Mouse (Mus musculus): ENCODE data around the gene Pde4c.

The Pde4c gene

DNA sequence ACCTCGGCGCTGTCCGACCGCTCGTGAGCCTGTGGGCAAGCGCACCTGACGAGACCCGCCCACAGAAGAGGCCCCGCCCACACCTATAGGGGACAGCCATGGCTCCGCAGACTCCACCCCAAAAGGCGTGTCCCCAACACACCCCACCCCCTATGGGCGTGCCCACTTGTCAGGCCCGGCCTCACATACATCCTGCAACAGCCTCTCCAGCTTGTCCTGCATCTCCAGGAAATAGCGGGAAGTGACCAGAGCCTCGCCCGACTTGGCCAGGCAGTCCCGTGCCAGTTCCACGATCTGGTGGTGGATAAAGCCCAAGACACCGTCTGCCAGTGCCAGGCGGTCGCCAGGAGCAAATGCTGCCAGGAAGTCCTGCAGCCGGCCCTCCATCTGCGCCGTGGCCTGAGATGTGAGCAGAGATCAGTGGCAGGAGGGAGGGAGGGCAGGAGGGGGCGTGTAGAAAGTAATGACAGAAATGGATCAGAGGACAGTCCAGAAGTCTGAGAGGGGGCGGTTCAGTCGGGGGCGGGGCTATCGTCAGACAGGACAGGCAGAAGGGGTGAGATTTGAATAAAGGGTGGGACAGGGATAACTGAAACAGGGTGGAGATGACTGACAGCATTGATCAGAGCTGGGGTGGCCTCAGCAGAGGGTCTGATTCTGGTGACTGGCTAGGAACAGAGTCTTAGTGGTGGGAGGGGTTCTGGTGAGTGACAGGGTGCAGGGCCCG is 64.6 kb downstream of the Pde4c start:
- DNase-seq (ENCODE audit: low spot score in 2 of 2) = no peak

- DNase-seq (ENCODE audit: low spot score in 2 of 2) = no peak
Observed at GRCm38 (mm10) chr8:70789046-70789445, 65.5 kb downstream of the Pde4c start.

GRCm38 (mm10) chr8:70790846-70791245 is 67.3 kb downstream of the Pde4c start:
- DNase-seq (ENCODE audit: low spot score in 2 of 2) = no peak

DNA sequence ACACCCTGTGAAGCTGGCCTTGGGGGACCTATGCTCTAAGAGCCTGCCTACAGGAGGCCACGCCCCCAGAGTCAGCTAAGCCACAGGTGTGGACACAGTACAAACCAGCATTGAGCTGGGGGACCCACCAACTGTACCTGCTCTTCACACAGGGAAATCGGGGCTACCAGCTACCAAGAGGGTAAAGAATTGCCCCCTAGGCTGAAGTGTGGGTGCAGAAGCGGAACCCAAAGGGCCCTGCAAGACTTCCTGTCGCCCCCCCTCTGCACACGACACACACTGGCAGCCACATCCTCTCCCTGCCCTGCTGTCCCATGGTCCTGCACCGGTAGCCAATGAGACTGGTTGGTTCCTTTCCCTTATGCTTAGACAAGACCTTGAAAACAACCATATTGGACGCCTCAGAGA is 67.8 kb downstream of the Pde4c start:
- DNase-seq (ENCODE audit: low spot score in 2 of 2) = peak in 1 of 2 experiments; percentile 79

DNA sequence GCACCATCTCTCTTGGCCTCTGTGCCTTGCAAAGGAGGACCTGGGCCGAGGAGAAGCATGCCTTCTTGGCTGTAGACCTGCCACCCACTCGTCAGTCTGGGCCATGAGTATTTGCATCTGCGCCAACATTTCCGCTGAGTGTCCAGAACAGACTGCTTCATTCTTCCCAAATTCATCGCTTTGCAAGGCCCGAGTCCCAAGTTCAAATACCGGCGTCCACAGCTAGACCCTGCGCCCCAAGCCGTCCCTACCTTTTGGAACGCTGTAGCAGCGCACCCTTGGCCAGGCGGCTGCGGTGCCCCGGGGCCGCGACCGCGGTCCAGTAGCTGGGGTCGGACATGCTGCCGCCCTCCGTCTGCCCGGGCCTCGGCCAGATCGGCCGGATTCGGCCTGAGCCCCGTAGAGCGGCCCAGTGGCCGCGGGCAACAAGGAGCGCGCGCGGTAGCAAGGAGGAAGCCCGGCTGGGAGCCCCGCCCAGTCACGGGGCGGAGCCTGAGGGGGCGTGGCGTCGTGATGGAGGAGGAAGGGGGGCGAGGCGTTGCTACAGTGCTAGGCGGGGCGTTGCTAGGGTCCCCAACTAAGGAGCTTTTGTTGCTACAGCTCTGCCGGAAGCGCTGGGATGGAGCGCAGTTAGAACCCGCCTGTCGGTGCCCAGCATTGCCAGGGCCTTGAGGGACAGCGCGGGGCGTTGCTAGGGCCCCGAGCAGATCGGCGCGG is 68.6 kb downstream of the Pde4c start:
- peak; percentile 96 to 97 for DNase-seq (ENCODE audit: low spot score in 2 of 2)

DNA sequence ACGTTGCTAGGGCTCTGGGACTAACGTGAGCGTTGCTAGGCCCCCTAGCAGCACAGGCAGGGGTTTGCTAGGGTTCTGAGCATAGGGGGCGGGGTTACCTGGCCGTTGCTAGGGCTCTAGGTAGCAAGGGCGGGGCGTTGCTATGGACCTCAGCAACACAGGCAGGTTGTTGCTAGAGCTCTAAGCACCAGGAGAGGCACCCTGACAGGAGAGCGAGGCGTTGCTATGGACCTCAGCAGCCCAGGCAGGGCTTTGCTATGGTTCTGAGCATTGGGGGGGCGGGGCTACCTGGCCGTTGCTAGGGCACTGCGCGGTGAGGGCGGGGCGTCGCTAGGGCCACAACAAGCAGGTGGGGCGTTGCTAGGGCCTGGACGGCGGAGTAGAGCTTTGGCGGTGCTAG is 69.2 kb downstream of the Pde4c start:
- DNase-seq (ENCODE audit: low spot score in 2 of 2) = peak in 1 of 2 experiments; percentile 80

DNA sequence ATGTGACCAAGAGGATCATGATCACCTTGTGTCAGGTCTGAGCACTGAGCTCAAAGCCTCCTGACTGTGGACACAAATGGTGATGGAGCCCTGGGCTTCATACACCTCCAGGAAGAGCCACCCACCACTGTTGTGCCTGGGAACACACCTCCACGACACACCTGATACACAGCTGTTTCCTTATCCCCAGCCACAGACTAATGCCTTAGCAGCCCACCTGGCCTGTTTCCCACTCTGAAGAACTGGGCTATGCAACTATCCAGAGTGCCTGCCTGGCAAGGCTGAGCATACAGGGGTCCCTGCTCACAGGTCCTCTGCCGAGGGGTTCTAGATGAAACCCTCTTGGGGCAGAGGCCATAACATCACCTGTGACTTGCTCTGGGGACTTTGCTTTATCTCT is 70.7 kb downstream of the Pde4c start:
- DNase-seq (ENCODE audit: low spot score in 2 of 2) = no peak

DNA sequence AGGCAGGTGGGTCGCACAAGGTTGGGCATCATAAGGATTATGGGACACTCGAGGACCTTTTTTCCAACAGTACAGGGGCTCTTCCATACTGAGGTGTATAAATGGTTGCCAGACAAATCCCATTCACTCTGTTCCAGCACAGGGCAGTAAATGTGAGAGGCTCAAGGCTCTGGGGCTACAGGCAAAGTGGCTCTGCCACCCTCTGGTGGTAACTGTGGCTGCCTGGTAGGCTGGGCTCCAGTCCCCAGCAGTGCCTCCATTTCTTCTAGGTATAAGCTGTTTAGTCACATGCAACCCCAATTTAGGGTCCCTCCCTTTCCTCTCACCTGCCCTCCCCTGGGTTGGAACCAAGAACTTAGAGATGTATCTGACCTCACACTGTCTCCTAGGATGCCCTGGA is 71.8 kb downstream of the Pde4c start:
- DNase-seq (ENCODE audit: low spot score in 2 of 2) = no peak

GRCm38 (mm10) chr8:70796403-70797080 is 73.0 kb downstream of the Pde4c start:
- no peak for DNase-seq (ENCODE audit: low spot score in 2 of 2)

- peak; percentile 77 to 85 for DNase-seq (ENCODE audit: low spot score in 2 of 2)
Observed at GRCm38 (mm10) chr8:70797081-70798070, 73.9 kb downstream of the Pde4c start.

DNA sequence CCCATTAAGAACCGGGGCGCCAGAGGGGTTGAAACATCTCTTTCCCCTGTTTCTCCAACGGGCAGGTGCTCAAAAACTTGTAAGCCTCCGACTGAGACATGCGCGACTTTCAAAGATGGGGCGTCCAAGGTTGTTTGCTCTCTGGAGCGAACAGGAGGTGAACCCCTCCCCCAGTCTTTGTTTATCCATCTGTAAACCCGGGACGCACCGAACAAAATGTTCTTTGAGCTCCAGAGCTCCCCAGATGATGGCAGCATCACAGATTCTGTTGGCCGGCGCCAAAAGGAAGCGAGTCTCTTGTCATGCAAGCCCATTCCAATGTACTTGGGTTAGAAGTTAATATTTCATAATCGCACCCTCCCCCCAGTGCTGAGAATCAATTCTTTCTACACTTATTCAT is 74.8 kb downstream of the Pde4c start:
- DNase-seq (ENCODE audit: low spot score in 2 of 2) = no peak

GRCm38 (mm10) chr8:70800648-70801047 is 77.1 kb downstream of the Pde4c start:
- DNase-seq (ENCODE audit: low spot score in 2 of 2) = no peak
